Comparison of ENCODE assay signal across 8 mouse cellular contexts in genomic region chr4:135931832-135932231, GRCm38 (mm10). TPM values are rescaled to one million over a fixed set of nuclear protein-coding genes. Genes with fewer than 3 reads are reported as not detected.
DNase-seq lines count a peak whose midpoint lies in the region; ATAC-seq and TF ChIP-seq lines count a peak whose summit lies in the region.

No protein-coding gene starts in this region.

- no peaks in the 10 kb centered on the region for H3K9me3 ChIP-seq in midbrain, postnatal 0 days (ENCODE audit: low read length)
- no peaks in the 10 kb centered on the region for H3K9me3 ChIP-seq in midbrain, embryonic 16.5 days (replicated peaks; ENCODE audit: control insufficient read depth, low read length, poor library complexity, severe bottlenecking)
- no peaks in the 10 kb centered on the region for H3K9me3 ChIP-seq in liver, embryonic 14.5 days (ENCODE audit: control insufficient read depth, low read length)

- peak; percentile 77 for TF ChIP-seq CTCF in midbrain, postnatal 0 days (IDR thresholded peaks at IDR 0.05)
- peak; percentile 78 for TF ChIP-seq CTCF in liver, embryonic 14.5 days (IDR thresholded peaks at IDR 0.05; ENCODE audit: low read depth)

- H3K36me3 ChIP-seq in midbrain, postnatal 0 days (ENCODE audit: insufficient read depth, low read length), result peaks cover 21% of the 10 kb centered on the region
- peaks cover 8% of the 10 kb centered on the region; the same call in 1 of the 2 replicates for H3K36me3 ChIP-seq in midbrain, embryonic 16.5 days (ENCODE audit: control insufficient read depth, insufficient read depth, low read length)
- H3K36me3 ChIP-seq in liver, embryonic 14.5 days (replicated peaks; ENCODE audit: control insufficient read depth, insufficient read depth, low read depth), result peaks cover 6% of the 10 kb centered on the region

- no peak overlapping the region for H3K27ac ChIP-seq in midbrain, postnatal 0 days (ENCODE audit: low read depth, low read length)
- no peak overlapping the region for H3K27ac ChIP-seq in midbrain, embryonic 16.5 days (ENCODE audit: low read length)
- H3K27ac ChIP-seq in liver, embryonic 14.5 days, result no peak overlapping the region

- H3K27me3 ChIP-seq in midbrain, postnatal 0 days (ENCODE audit: insufficient read depth, low read length), result no peaks in the 10 kb centered on the region
- H3K27me3 ChIP-seq in midbrain, embryonic 16.5 days (ENCODE audit: control insufficient read depth, insufficient read depth, low read depth, low read length), result no peaks in the 10 kb centered on the region
- no peaks in the 10 kb centered on the region for H3K27me3 ChIP-seq in liver, embryonic 14.5 days (ENCODE audit: control insufficient read depth, insufficient read depth, low read length)

- no peak overlapping the region for H3K4me3 ChIP-seq in midbrain, postnatal 0 days (ENCODE audit: low read depth, low read length)
- no peak overlapping the region for H3K4me3 ChIP-seq in midbrain, embryonic 16.5 days (ENCODE audit: low read depth, low read length)
- no peak overlapping the region for H3K4me3 ChIP-seq in liver, embryonic 14.5 days (ENCODE audit: insufficient read depth in 1 of 2, low read depth in 2 of 2, low read length in 2 of 2)

- no peak for ATAC-seq in midbrain, postnatal 0 days (ENCODE audit: low FRiP score)
- ATAC-seq in midbrain, embryonic 16.5 days, result no peak
- ATAC-seq in liver, embryonic 14.5 days (ENCODE audit: insufficient read depth), result no peak

- H3K4me2 ChIP-seq in midbrain, postnatal 0 days (ENCODE audit: low read depth, low read length, poor library complexity, severe bottlenecking), result no peak overlapping the region
- no peak overlapping the region for H3K4me2 ChIP-seq in midbrain, embryonic 16.5 days (ENCODE audit: low read length)
- H3K4me2 ChIP-seq in liver, embryonic 14.5 days (ENCODE audit: low read depth), result no peak overlapping the region

- 66% methylated on average over 5 of the region's 5 CpGs for WGBS in midbrain, postnatal 0 days
- WGBS in midbrain, embryonic 16.5 days, result 65% methylated on average over 5 of the region's 5 CpGs
- 63% methylated on average over 5 of the region's 5 CpGs for WGBS in liver, embryonic 14.5 days (ENCODE audit: insufficient replicate concordance)

- DNase-seq in adrenal gland, postnatal 14 days, result peak; percentile 50
- no peak for DNase-seq in adrenal gland, postnatal 10 days
- DNase-seq in midbrain, postnatal 0 days (ENCODE audit: low spot score), result peak; percentile 39
- no peak for DNase-seq in liver, embryonic 14.5 days (ENCODE audit: low read depth in 3 of 3, low spot score in 3 of 3)
- peak; percentile 48 for DNase-seq in thymus, postnatal 25 days
- no peak for DNase-seq in frontal cortex, postnatal 10 days (ENCODE audit: low spot score in 2 of 2)
- DNase-seq in gastrocnemius, adult 8-10 months (ENCODE audit: low spot score in 2 of 2), result no peak

- H3K4me1 ChIP-seq in midbrain, postnatal 0 days (ENCODE audit: insufficient read depth, low read length), result no peaks in the 10 kb centered on the region
- H3K4me1 ChIP-seq in midbrain, embryonic 16.5 days (ENCODE audit: control insufficient read depth, insufficient read depth, low read length), result no peaks in the 10 kb centered on the region
- peaks cover 11 to 26% of the 10 kb centered on the region in 2 experiments; a peak in 3 of 4 replicates for H3K4me1 ChIP-seq in liver, embryonic 14.5 days (replicated peaks; ENCODE audit: control insufficient read depth in 2 of 2, insufficient read depth in 2 of 2, low read length in 1 of 2)

- no peak for TF ChIP-seq EP300 in liver, embryonic 14.5 days (IDR thresholded peaks at IDR 0.05; ENCODE audit: low read depth)

- H3K9ac ChIP-seq in midbrain, postnatal 0 days (replicated peaks; ENCODE audit: low read length, poor library complexity, severe bottlenecking), result no peak overlapping the region
- no peak overlapping the region for H3K9ac ChIP-seq in midbrain, embryonic 16.5 days (ENCODE audit: low read depth, low read length)
- no peak overlapping the region for H3K9ac ChIP-seq in liver, embryonic 14.5 days (replicated peaks)

RNA-seq across cellular contexts. Expression of gene Fuca1, which starts 11.3 kb away (rescaled TPM):
- 90.1 and 94.3 TPM in 2 replicates for total RNA-seq in adrenal gland, postnatal 14 days (2021)
- 100 to 1,000 TPM in 1 of 2 experiments, 10 to 100 TPM in 1; 96.9 to 109 TPM for total RNA-seq in adrenal gland, postnatal 10 days (2021)
- 37.8 and 38.8 TPM in 2 replicates for total RNA-seq in midbrain, postnatal 0 days (2014; rRNA removed)
- polyA plus RNA-seq in midbrain, postnatal 0 days (2015; fragmentation: Nextera tagmentation; extraction: Ambion mirVana), result 92.7 and 93.7 TPM in 2 replicates
- polyA plus RNA-seq in midbrain, embryonic 16.5 days (2015; fragmentation: Nextera tagmentation; extraction: Ambion mirVana), result 66.0 and 70.1 TPM in 2 replicates
- 8.8 and 12.0 TPM in 2 replicates for polyA plus RNA-seq in liver, embryonic 14.5 days (2012; rRNA removed)
- 19.0 and 23.6 TPM in 2 replicates for polyA plus RNA-seq in liver, embryonic 14.5 days (2014; fragmentation: Nextera tagmentation; extraction: Ambion mirVana)
- 10 to 100 TPM; 14.8 to 28.3 (median 23.6) TPM for total RNA-seq in gastrocnemius, adult 8-10 months (2022)

RNA-seq across cellular contexts. Expression of gene Hmgcl, which starts 14.4 kb away (rescaled TPM):
- total RNA-seq in adrenal gland, postnatal 14 days (2021), result 64.6 and 76.0 TPM in 2 replicates
- 100 to 1,000 TPM in 1 of 2 experiments, 10 to 100 TPM in 1; 84.4 to 108 TPM for total RNA-seq in adrenal gland, postnatal 10 days (2021)
- total RNA-seq in midbrain, postnatal 0 days (2014; rRNA removed), result 26.9 and 33.0 TPM in 2 replicates
- 54.1 and 58.9 TPM in 2 replicates for polyA plus RNA-seq in midbrain, postnatal 0 days (2015; fragmentation: Nextera tagmentation; extraction: Ambion mirVana)
- polyA plus RNA-seq in midbrain, embryonic 16.5 days (2015; fragmentation: Nextera tagmentation; extraction: Ambion mirVana), result 59.3 and 68.6 TPM in 2 replicates
- polyA plus RNA-seq in liver, embryonic 14.5 days (2012; rRNA removed), result 28.9 and 43.4 TPM in 2 replicates
- polyA plus RNA-seq in liver, embryonic 14.5 days (2014; fragmentation: Nextera tagmentation; extraction: Ambion mirVana), result 71.9 and 76.5 TPM in 2 replicates
- 10 to 100 TPM; 39.8 to 44.0 (median 42.0) TPM for total RNA-seq in gastrocnemius, adult 8-10 months (2022)

RNA-seq across cellular contexts. Expression of gene Gale, which starts 31.7 kb away (rescaled TPM):
- 16.4 and 16.6 TPM in 2 replicates for total RNA-seq in adrenal gland, postnatal 14 days (2021)
- total RNA-seq in adrenal gland, postnatal 10 days (2021), result 10 to 100 TPM; 22.0 to 23.1 TPM
- 33.5 and 47.5 TPM in 2 replicates for total RNA-seq in midbrain, postnatal 0 days (2014; rRNA removed)
- 36.7 and 41.6 TPM in 2 replicates for polyA plus RNA-seq in midbrain, postnatal 0 days (2015; fragmentation: Nextera tagmentation; extraction: Ambion mirVana)
- polyA plus RNA-seq in midbrain, embryonic 16.5 days (2015; fragmentation: Nextera tagmentation; extraction: Ambion mirVana), result 41.2 and 47.7 TPM in 2 replicates
- 20.5 and 22.8 TPM in 2 replicates for polyA plus RNA-seq in liver, embryonic 14.5 days (2012; rRNA removed)
- 32.6 and 38.0 TPM in 2 replicates for polyA plus RNA-seq in liver, embryonic 14.5 days (2014; fragmentation: Nextera tagmentation; extraction: Ambion mirVana)
- 1 to 10 TPM in 1 of 4 experiments, under 1 TPM in 2, not detected in 1; 0.40 to 1.3 (median 0.72) TPM for total RNA-seq in gastrocnemius, adult 8-10 months (2022)

RNA-seq across cellular contexts. Expression of gene Cnr2, which starts 36.6 kb away (rescaled TPM):
- total RNA-seq in adrenal gland, postnatal 14 days (2021), result 1.9 and 4.7 TPM in 2 replicates
- 1 to 10 TPM; 2.4 to 3.9 TPM for total RNA-seq in adrenal gland, postnatal 10 days (2021)
- total RNA-seq in midbrain, postnatal 0 days (2014; rRNA removed), result 0.19 and 0.55 TPM in 2 replicates
- polyA plus RNA-seq in midbrain, postnatal 0 days (2015; fragmentation: Nextera tagmentation; extraction: Ambion mirVana), result 0.04 and 0.17 TPM in 2 replicates
- polyA plus RNA-seq in midbrain, embryonic 16.5 days (2015; fragmentation: Nextera tagmentation; extraction: Ambion mirVana), result 0.06 and 0.14 TPM in 2 replicates
- 1.6 and 2.1 TPM in 2 replicates for polyA plus RNA-seq in liver, embryonic 14.5 days (2012; rRNA removed)
- 2.3 and 2.5 TPM in 2 replicates for polyA plus RNA-seq in liver, embryonic 14.5 days (2014; fragmentation: Nextera tagmentation; extraction: Ambion mirVana)
- total RNA-seq in gastrocnemius, adult 8-10 months (2022), result under 1 TPM in 3 of 4 experiments, not detected in 1; 0.05 to 0.11 (median 0.07) TPM

RNA-seq across cellular contexts. Expression of gene Lypla2, which starts 40.6 kb away (rescaled TPM):
- total RNA-seq in adrenal gland, postnatal 14 days (2021), result 57.2 and 63.9 TPM in 2 replicates
- 10 to 100 TPM; 57.1 to 57.9 TPM for total RNA-seq in adrenal gland, postnatal 10 days (2021)
- 157 and 182 TPM in 2 replicates for total RNA-seq in midbrain, postnatal 0 days (2014; rRNA removed)
- polyA plus RNA-seq in midbrain, postnatal 0 days (2015; fragmentation: Nextera tagmentation; extraction: Ambion mirVana), result 212 and 227 TPM in 2 replicates
- polyA plus RNA-seq in midbrain, embryonic 16.5 days (2015; fragmentation: Nextera tagmentation; extraction: Ambion mirVana), result 209 and 230 TPM in 2 replicates
- polyA plus RNA-seq in liver, embryonic 14.5 days (2012; rRNA removed), result 26.5 and 29.2 TPM in 2 replicates
- 30.6 and 36.8 TPM in 2 replicates for polyA plus RNA-seq in liver, embryonic 14.5 days (2014; fragmentation: Nextera tagmentation; extraction: Ambion mirVana)
- total RNA-seq in gastrocnemius, adult 8-10 months (2022), result 10 to 100 TPM; 27.0 to 33.7 (median 30.8) TPM

Comparison
In these comparisons a context has a peak if more than half of its experiments do, and no peak if none do; other contexts are left out.
1. DNase-seq: peak in adrenal gland, postnatal 14 days (single experiment), midbrain, postnatal 0 days (single experiment) and thymus, postnatal 25 days (single experiment); none in adrenal gland, postnatal 10 days (single experiment), liver, embryonic 14.5 days (0 of 3), frontal cortex, postnatal 10 days (0 of 2) and gastrocnemius, adult 8-10 months (0 of 2).